Mouse (Mus musculus) kidney, embryonic 14.5 days (tissue): ENCODE results near the gene Vav2. TPM values are rescaled to one million over a fixed set of nuclear protein-coding genes. Genes with fewer than 3 reads are reported as not detected.

Experiments used
- ATAC-seq: fragments of 200-750 bp; cut with Nextera tagmentation; 2 replicates; pipeline ENCODE4 v1.8.0; 2017; ENCODE audit warnings: moderate number of reproducible peaks, mild to moderate bottlenecking, moderate TSS enrichment, moderate library complexity; ENCODE audit not compliant: low FRiP score, low TSS enrichment
- H3K27ac ChIP-seq: fragments of 300-500 bp; sonication (generic); 2 replicates; pipeline ENCODE4 v1.5.1; 2014; ENCODE audit warnings: low read depth, mild to moderate bottlenecking, low read length, moderate library complexity, mixed read lengths
- H3K27me3 ChIP-seq: fragments of 300-500 bp; sonication (generic); 2 replicates; pipeline ENCODE4 v1.6.1; 2014; ENCODE audit warnings: mild to moderate bottlenecking, low read length; ENCODE audit not compliant: control insufficient read depth, insufficient read depth
- H3K36me3 ChIP-seq: fragments of 300-500 bp; sonication (generic); 2 replicates; pipeline ENCODE4 v1.6.1; 2014; ENCODE audit warnings: low read length, mixed read lengths; ENCODE audit not compliant: control insufficient read depth, insufficient read depth
- H3K4me1 ChIP-seq: fragments of 300-500 bp; sonication (generic); 2 replicates; pipeline ENCODE4 v1.6.1; 2014; ENCODE audit warnings: low read length, mixed read lengths; ENCODE audit not compliant: control insufficient read depth, insufficient read depth
- H3K4me2 ChIP-seq: fragments of 300-500 bp; sonication (generic); replicated peaks from 2 replicates; pipeline ENCODE4 v1.6.1; 2014; ENCODE audit warnings: low read depth, mild to moderate bottlenecking, low read length
- H3K4me3 ChIP-seq: fragments of 300-500 bp; sonication (generic); 2 replicates; pipeline ENCODE4 v1.5.1; 2014; ENCODE audit warnings: mild to moderate bottlenecking, low read length
- H3K9ac ChIP-seq: fragments of 300-500 bp; sonication (generic); 2 replicates; pipeline ENCODE4 v1.6.1; 2014; ENCODE audit warnings: low read depth, mild to moderate bottlenecking, low read length, moderate library complexity
- H3K9me3 ChIP-seq: fragments of 300-500 bp; sonication (generic); 2 replicates; pipeline ENCODE4 v1.6.1; 2016; ENCODE audit warnings: low read length; ENCODE audit not compliant: control insufficient read depth
- WGBS: fragments of 180-500 bp; shearing (Covaris S2); extraction: QIAGEN DNeasy Blood & Tissue Kit; methylation state at CpG from one replicate; pipeline ENCODE4 v1.1.7; 2014; 5-methylcytosine and 5-hydroxymethylcytosine counted together
- polyA plus RNA-seq: library from polyadenylated mRNA; unstranded; fragments of >200 nt; fragmentation: Nextera tagmentation; extraction: Ambion mirVana; gene quantifications from 2 replicates; pipeline ENCODE4 v1.2.1, GENCODE M21; 2014

Vav2 gene
- polyA plus RNA-seq, 1 experiment from 2014 or later: 8.2 TPM

GRCm38 (mm10) chr2:27416425-27416824, 10.4 kb downstream of the Vav2 start:
- 4% methylated on average over 3 of the region's 3 CpGs for WGBS
- Histone ChIP-seq H3K9me3 (no peaks in the 10 kb centered on the region), H3K27ac (no peak overlapping the region), H3K4me2 (no peak overlapping the region), H3K4me1 (peaks cover 80% of the 10 kb centered on the region), H3K36me3 (no peaks in the 10 kb centered on the region), H3K27me3 (no peaks in the 10 kb centered on the region), H3K4me3 (no peak overlapping the region), H3K9ac (no peak overlapping the region)
- ATAC-seq: no peak

- no peak overlapping the region for H3K9ac ChIP-seq
- 62% methylated on average over 11 of the region's 11 CpGs for WGBS
Observed at GRCm38 (mm10) chr2:27415060-27415783, 11.6 kb downstream of the Vav2 start.

GRCm38 (mm10) chr2:27413936-27414657, 12.7 kb downstream of the Vav2 start:
- Histone ChIP-seq H3K27me3 (no peaks in the 10 kb centered on the region), H3K9ac (0 out of 2 replicates have a peak overlapping the region, but pooled peaks have one; percentile 4), H3K36me3 (no peaks in the 10 kb centered on the region), H3K4me1 (peaks cover 80% of the 10 kb centered on the region), H3K4me2 (no peak overlapping the region; the same call in 1 of the 2 replicates), H3K4me3 (no peak overlapping the region), H3K9me3 (no peaks in the 10 kb centered on the region), H3K27ac (no peak overlapping the region; the same call in 1 of the 2 replicates)
- 26% methylated on average over 16 of the region's 16 CpGs for whole genome bisulfite sequencing
- ATAC-seq: no peak

More at GRCm38 (mm10) chr2:27415060-27415783, 11.6 kb downstream of the Vav2 start:
- ATAC-seq: no peak
- no peaks in the 10 kb centered on the region for H3K27me3 ChIP-seq
- H3K27ac ChIP-seq: no peak overlapping the region
- H3K36me3 ChIP-seq: no peaks in the 10 kb centered on the region
- no peak overlapping the region for H3K4me2 ChIP-seq
- peaks cover 89% of the 10 kb centered on the region for H3K4me1 ChIP-seq
- no peak overlapping the region for H3K4me3 ChIP-seq
- H3K9me3 ChIP-seq: no peaks in the 10 kb centered on the region

- no peak overlapping the region for H3K9ac ChIP-seq
- ATAC-seq: no peak
- no peaks in the 10 kb centered on the region for H3K36me3 ChIP-seq
- H3K27me3 ChIP-seq: no peaks in the 10 kb centered on the region
- H3K27ac ChIP-seq: no peak overlapping the region
- no peak overlapping the region for H3K4me2 ChIP-seq
- no peaks in the 10 kb centered on the region for H3K9me3 ChIP-seq
- WGBS: 61% methylated on average over 2 of the region's 2 CpGs
- H3K4me3 ChIP-seq: no peak overlapping the region
- peaks cover 75% of the 10 kb centered on the region for H3K4me1 ChIP-seq
Observed at GRCm38 (mm10) chr2:27413582-27413935, 13.3 kb downstream of the Vav2 start.

GRCm38 (mm10) chr2:27412245-27412800, 14.5 kb downstream of the Vav2 start:
- no peaks in the 10 kb centered on the region for H3K27me3 ChIP-seq
- H3K9ac ChIP-seq: peak overlapping the region; percentile 8; the same call in 1 of the 2 replicates
- WGBS: 17% methylated on average over 7 of the region's 7 CpGs
- peak overlapping the region; percentile 19 for H3K4me2 ChIP-seq
- H3K4me1 ChIP-seq: peaks cover 73% of the 10 kb centered on the region
- no peak overlapping the region for H3K4me3 ChIP-seq
- H3K27ac ChIP-seq: peak overlapping the region; percentile 80
- H3K36me3 ChIP-seq: no peaks in the 10 kb centered on the region
- H3K9me3 ChIP-seq: no peaks in the 10 kb centered on the region
- peak; percentile 11 for ATAC-seq

- H3K9ac ChIP-seq: no peak overlapping the region
- no peaks in the 10 kb centered on the region for H3K36me3 ChIP-seq
- H3K4me1 ChIP-seq: peaks cover 74% of the 10 kb centered on the region
- peak overlapping the region; percentile 80 for H3K27ac ChIP-seq
- H3K4me3 ChIP-seq: no peak overlapping the region
- no peaks in the 10 kb centered on the region for H3K27me3 ChIP-seq
- no peaks in the 10 kb centered on the region for H3K9me3 ChIP-seq
- ATAC-seq: peak; percentile 79
- 14% methylated on average over 8 of the region's 8 CpGs for WGBS
- H3K4me2 ChIP-seq: peak overlapping the region; percentile 19; the same call in 1 of the 2 replicates
Observed at GRCm38 (mm10) chr2:27411688-27412174, 15.1 kb downstream of the Vav2 start.

- Histone ChIP-seq H3K27me3 (no peaks in the 10 kb centered on the region), H3K4me2 (no peak overlapping the region), H3K27ac (peak overlapping the region; percentile 80; the same call in 1 of the 2 replicates), H3K4me1 (peaks cover 66% of the 10 kb centered on the region), H3K36me3 (no peaks in the 10 kb centered on the region), H3K9ac (no peak overlapping the region), H3K4me3 (no peak overlapping the region), H3K9me3 (no peaks in the 10 kb centered on the region)
- WGBS: 69% methylated on average over 6 of the region's 6 CpGs
- no peak for ATAC-seq
Observed at GRCm38 (mm10) chr2:27410518-27411140, 16.2 kb downstream of the Vav2 start.

GRCm38 (mm10) chr2:27408194-27408593, 18.6 kb downstream of the Vav2 start:
- H3K4me3 ChIP-seq: no peak overlapping the region
- no peaks in the 10 kb centered on the region for H3K9me3 ChIP-seq
- H3K36me3 ChIP-seq: no peaks in the 10 kb centered on the region
- WGBS: 65% methylated on average over 3 of the region's 3 CpGs
- H3K27ac ChIP-seq: no peak overlapping the region
- H3K9ac ChIP-seq: no peak overlapping the region
- H3K27me3 ChIP-seq: no peaks in the 10 kb centered on the region
- peaks cover 61% of the 10 kb centered on the region for H3K4me1 ChIP-seq
- no peak for ATAC-seq
- H3K4me2 ChIP-seq: no peak overlapping the region
